Mouse (Mus musculus) kidney, postnatal 14 days (tissue): ENCODE measurements around the gene Cnbd2.
A peak's percentile ranks its signal among the peaks of the same experiment; 100 is the strongest.

Experiments used
- DNase-seq: peaks from one replicate; pipeline ENCODE4 v3.0.0; 2022; ENCODE audit warnings: mixed read lengths

The Cnbd2 gene

DNA sequence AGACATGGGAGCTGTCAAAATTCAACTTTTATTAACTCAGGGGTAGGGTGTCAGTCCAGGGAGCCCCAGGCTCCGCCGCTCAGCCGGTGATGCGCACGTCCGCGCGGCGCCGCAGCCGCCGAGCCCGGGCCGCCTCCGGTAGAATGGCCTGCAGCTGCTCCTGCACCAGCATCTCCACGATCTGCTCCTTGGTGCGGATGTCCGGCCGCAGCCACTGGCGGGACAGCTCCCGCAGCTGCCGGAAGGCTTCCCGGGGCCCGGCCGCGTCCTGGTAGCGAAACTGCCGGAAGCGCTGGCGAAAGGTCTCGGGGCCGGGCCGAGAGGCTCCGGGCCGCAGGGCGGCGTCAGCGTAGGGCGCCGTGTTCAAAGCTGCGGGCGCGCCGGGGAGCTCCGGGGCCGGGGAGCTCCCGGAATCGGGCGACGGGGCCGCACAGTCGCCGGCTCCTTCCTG is 233 bp upstream of the Cnbd2 start:
- peak; percentile 84 for DNase-seq

- DNase-seq = no peak
Observed at GRCm38 (mm10) chr2:156313153-156313552, 1.1 kb downstream of the Cnbd2 start.

- no peak for DNase-seq
Observed at GRCm38 (mm10) chr2:156314811-156315210, 2.7 kb downstream of the Cnbd2 start.

- DNase-seq = no peak
Observed at GRCm38 (mm10) chr2:156318491-156318890, 6.4 kb downstream of the Cnbd2 start.

DNA sequence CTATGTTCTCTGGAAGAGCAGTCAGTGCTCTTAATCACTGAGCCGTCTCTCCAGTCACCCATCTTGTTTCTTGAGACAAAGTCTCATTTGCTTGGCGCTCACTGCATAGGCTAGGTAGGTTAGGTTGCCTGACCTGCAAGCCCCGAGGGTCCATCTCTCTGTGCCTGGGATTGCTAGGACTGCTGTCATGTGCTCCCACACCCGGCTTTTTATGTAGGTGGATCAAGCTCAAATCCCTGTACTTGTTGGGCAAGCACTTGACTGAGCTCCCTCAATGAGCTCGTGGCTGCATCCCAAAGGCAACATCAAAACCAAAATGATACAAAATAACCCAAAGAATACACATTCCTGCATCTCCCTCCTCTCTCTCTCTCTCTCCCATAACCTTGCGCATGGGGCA is 9.4 kb downstream of the Cnbd2 start:
- no peak for DNase-seq

DNA sequence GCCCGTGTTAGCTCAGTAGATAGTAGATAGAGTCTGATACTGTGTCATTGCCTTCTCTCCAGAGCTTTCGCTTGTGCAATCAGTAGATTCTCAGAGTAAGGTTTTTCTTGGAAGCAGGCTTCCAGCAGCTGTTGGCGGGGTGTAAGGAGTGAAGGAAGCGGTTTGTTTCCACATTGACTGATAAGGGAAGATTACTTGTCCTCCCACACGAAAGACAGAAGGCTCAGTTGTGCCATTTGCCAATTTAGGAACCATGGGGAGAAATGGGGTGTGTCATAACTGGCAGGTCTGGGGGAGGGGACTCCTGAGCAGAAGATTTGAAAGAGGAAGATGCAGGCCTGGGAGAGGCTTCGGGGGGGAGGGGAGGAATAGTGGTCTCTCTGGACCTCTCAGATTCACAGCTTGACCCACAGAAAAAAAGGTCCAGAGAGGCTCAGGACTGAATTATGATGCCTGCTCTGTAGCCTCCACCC is 12.1 kb downstream of the Cnbd2 start:
- peak; percentile 32 for DNase-seq

- peak; percentile 63 for DNase-seq
Observed at GRCm38 (mm10) chr2:156324681-156325080, 12.6 kb downstream of the Cnbd2 start.

GRCm38 (mm10) chr2:156330681-156331080 is 18.6 kb downstream of the Cnbd2 start:
- DNase-seq = no peak

- no peak for DNase-seq
Observed at GRCm38 (mm10) chr2:156331446-156331965, 19.4 kb downstream of the Cnbd2 start.

DNA sequence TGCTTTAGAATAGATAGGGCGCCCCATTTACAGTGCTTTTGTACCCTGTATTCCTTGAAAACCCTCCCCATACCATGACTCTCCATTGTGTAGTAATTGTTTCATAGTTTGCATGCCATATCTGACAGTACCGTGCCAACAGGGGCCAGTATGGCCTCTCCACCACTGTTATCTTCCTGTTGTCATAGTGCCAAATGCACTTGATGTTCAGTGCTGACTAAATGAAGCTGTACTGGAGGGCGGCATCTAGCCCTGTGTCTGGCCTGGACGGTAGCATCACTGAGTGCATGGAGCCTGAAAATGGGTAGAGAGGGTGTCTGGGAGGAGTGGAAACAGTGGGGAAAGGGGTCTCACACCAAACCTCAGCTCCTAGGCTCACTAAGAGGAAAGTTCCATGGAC is 28.0 kb downstream of the Cnbd2 start:
- DNase-seq = no peak

GRCm38 (mm10) chr2:156344775-156345532 is 32.9 kb downstream of the Cnbd2 start:
- DNase-seq = peak; percentile 56

DNA sequence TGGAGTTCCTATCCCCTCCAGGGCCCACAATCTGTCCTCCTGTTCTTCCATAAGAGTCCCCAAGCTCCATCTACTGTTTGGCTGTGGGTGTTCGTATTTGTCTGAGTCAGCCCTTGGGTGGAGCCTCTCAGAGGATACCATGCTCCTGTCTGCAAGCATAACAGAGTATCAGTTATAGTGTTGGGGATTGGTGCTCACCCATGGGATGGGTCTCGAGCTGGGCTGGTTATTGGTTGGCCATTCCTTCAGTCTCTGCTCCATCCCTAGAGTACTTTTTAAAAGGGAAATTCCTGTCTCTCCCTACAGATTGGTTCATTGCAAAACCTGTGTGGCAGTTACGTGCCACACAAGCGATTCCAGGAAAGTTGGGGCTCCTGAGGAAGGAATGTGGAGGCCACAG is 36.7 kb downstream of the Cnbd2 start:
- DNase-seq = no peak

GRCm38 (mm10) chr2:156349286-156349848 is 37.3 kb downstream of the Cnbd2 start:
- no peak for DNase-seq

DNA sequence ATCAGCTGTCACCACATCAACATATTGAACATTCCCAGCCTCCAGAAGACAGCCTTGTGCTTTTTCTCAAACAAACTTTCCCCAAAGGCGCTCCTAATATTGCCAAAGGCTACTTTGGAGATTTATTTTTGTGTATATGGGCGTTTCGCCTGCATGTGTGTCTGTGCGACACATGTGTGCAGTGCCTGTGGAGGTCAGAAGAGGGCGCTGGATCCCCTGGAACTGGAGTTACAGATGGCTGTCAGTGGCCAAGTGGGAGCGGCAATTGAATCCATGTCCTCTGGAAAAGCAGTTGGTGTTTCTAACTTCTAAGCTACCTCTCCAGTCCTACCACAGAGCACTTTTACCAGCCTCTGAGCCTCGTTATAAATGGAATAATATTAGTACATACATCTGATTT is 39.1 kb downstream of the Cnbd2 start:
- DNase-seq = no peak

DNA sequence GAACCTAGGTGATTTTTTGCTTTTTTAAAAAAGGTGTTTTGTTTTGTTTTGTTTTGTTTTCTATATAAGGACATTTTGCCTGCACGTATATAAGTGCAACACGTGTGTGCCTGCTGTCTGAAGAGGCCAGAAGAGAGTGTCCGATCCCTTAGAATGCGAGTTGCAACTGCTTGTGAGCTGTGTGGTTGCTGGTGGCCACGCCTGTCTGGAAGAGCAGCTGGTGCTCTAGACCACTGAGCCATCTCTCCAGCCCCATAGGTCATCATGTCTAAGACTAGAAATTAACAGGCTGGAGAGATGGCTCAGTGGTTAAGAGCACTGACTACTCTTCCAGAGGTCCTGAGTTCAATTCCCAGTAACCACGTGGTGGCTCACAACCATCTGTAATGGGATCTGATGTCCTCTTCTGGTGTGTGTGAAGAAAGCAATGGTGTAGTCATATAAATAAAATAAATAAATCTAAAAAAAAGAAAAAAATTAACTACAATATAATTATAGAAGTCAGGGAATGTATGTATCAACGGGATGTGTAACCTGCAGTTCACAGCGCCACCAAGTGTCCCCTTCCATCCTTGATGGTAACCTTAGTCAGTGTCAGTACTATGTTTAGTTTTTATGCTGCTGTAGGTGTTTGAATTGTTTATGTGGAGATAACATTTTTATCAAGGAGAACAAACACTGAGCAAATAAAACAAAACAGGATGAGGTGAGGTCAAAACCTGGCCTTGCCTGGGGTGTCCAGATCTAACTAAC is 40.5 kb downstream of the Cnbd2 start:
- no peak for DNase-seq

DNA sequence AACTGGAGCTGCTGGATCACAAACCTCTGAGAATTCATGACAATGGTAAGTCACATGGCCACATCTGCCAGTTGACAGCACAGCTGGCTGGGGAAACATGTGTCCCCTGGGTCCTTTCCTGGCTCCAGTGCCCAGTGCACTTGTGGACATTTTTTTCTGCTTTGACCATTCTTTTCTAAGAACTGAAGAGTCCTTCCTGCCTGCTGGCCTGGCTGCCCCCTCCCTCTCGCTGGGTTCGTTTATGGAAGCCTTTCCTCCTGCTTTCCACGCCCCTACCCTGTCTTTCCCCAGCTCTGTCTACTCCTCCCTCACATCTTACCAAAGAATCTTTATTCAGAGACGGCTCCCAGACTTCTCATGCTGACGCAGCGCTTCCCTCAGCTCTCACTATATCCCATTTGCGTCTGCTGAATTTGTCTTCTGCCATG is 41.2 kb downstream of the Cnbd2 start:
- DNase-seq = peak; percentile 55

GRCm38 (mm10) chr2:156356031-156356430 is 43.9 kb downstream of the Cnbd2 start:
- DNase-seq = peak; percentile 86

DNA sequence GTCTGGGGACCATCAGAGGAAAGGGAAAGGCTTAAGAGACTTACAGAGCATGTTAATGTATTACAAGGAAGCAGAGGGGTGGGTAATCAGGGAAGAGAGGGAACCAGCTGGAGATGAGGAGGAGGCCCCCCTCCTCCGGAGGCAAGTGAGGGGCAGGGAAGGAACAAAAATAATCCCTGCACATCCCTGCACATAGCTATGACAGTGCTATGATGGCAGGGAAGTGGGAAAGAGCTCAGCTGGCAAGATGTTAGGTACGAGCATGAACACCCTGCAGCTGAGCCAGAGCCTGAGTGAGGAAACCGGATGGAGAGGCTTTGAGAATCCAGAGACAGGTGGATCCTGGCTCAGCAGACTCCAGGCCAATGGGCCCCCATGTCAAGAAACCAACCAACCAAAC is 56.4 kb downstream of the Cnbd2 start:
- DNase-seq = no peak

DNA sequence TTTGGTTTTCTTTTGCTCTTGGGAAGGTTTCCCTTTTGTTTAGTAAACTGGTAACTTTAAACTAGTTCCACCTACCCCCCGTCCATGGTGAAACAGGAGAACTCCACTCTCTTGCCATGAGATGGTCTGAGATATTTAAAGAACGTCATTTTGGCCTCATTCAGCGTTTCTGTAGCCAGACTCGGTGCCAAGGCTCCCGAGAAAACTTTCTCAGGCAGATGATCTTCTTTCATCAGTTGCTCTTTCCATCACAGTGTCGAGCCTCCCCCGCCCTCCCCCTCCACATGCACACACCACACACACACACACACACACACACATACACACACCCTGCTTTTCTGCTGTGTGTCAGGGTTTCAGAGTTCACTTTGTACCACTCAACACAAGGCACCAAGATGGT is 58.8 kb downstream of the Cnbd2 start:
- no peak for DNase-seq

GRCm38 (mm10) chr2:156376956-156377355 is 64.9 kb downstream of the Cnbd2 start:
- no peak for DNase-seq

DNA sequence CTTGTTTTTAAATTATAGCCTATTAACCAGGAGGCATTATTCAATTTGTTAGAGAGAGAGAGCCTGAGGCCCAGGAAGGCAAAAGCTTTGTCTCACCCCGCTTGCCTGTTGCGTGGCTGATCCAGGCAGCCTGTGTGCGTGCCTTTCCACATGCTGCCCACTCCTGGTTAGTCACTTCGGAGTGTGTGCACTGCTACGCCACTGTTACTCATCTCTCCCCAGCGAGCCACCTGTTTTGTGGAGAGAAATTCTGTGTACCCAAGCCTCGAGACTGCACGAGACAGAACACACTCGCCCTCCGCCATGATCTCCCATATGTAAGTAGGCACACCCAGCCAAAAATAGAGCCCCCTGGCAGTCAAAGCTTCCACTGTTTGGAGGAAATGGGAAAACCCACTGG is 67.8 kb downstream of the Cnbd2 start:
- no peak for DNase-seq

DNA sequence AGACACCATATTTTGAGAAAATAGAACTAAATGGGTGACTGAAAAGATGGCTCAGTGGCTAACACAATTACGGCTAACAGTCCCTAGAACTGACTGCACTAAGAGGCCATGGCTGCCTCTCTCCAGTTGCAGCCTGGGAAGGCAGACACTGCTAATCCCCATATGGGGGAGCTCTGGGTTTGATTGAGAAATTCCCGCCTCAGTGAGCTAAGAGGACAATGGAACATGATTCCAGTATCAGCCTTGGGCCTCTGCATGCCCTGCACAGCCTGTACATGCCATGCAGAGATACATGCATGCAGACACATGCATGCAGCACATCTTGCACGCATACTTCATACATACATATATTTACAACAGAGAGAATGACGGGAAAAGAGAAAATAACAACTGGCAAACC is 69.3 kb downstream of the Cnbd2 start:
- no peak for DNase-seq

DNA sequence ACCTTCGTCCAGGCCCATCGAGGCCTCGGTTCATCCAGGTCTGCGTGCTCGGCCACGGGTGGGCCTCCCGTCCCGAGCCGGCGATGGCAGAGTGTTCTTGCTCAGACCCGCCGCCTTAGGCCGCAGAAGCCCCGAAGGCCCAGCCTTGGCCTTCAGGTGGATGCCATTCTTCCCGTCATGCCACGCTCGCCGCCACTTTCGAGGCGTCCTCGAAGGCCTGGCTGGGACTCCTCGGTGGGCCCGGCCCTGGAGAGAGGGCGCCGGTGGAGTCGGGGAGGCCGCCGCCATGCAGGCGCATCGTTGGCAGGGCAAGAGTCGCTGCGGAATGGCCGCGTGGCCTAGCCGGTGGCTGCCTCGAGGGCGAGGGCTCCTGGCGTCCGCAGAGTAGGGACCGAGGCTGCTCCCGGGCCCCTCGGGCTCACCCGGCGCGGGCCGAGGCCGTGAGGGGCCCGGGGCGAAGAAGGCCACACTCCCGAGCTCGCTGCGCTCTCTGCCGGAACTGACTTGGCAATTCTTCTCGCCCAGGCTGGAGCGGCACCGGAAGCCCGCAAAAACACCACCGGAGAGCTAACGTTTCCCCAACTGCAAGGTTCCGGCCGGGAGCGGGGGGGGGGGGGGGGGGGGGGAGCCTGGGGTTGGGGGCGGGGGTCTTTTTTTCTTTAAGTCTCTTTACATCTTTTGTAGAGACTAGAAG is 80.5 kb downstream of the Cnbd2 start:
- peak; percentile 87 for DNase-seq
